Mouse (Mus musculus) C2C12 (cell line): Measurements from ENCODE around the gene Chmp2b.

Experiments
- CEBPB ChIP-seq: IDR thresholded peaks from one replicate; pipeline ENCODE4 v1.6.1; 2011; ENCODE audit warnings: low read depth, mild to moderate bottlenecking, control low read depth, moderate library complexity
- CTCF ChIP-seq: IDR thresholded peaks from one replicate; pipeline ENCODE4 v1.5.1; 2011; ENCODE audit not compliant: control insufficient read depth, insufficient read depth, insufficient read length
- FOSL1 ChIP-seq: IDR thresholded peaks from one replicate; pipeline ENCODE4 v1.8.0; 2011; ENCODE audit warnings: mild to moderate bottlenecking, low read length; ENCODE audit not compliant: poor library complexity, insufficient read depth, severe bottlenecking
- MAX ChIP-seq: IDR thresholded peaks from one replicate; pipeline ENCODE4 v1.6.1; 2011; ENCODE audit warnings: mild to moderate bottlenecking, control low read depth
- MYOG ChIP-seq: IDR thresholded peaks from one replicate; pipeline ENCODE4 v1.6.1; 2011; ENCODE audit not compliant: control insufficient read depth, insufficient read length; ENCODE audit errors: extremely low read depth
- USF1 ChIP-seq: IDR thresholded peaks from one replicate; pipeline ENCODE4 v1.6.1; 2011; ENCODE audit warnings: low read depth, mild to moderate bottlenecking, control low read depth, moderate library complexity

DNA sequence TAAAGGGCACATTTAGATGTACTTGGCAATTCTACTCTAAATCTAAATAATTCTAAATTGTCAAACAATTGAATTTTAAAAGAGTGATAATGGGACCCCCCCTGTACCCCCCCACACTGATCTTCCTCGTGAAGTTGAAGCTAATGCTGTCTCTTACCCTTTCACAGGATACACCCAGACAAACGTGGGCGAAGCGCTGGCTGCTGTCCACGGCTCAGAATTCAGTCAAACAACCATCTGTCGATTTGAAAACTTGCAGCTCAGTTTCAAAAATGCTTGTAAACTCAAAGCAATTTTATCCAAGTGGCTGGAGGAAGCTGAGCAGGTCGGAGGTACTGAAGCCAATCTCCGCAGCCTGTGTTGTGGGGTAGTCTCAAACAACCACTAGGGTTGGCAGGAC, 30.9 kb downstream of the Chmp2b start:
- TF ChIP-seq MAX: no peak
- no peak for TF ChIP-seq CTCF
- no peak for TF ChIP-seq USF1
- TF ChIP-seq CEBPB: no peak
- no peak for TF ChIP-seq MYOG
- TF ChIP-seq FOSL1: no peak
